Mouse (Mus musculus): ENCODE measurements at regions not wholly inside any gene's neighbourhood (a gene's known extent, or its start where the extent isn't known, plus 50 kb on each side); places are given as distances from the start of the nearest gene placed in this dataset.

DNA sequence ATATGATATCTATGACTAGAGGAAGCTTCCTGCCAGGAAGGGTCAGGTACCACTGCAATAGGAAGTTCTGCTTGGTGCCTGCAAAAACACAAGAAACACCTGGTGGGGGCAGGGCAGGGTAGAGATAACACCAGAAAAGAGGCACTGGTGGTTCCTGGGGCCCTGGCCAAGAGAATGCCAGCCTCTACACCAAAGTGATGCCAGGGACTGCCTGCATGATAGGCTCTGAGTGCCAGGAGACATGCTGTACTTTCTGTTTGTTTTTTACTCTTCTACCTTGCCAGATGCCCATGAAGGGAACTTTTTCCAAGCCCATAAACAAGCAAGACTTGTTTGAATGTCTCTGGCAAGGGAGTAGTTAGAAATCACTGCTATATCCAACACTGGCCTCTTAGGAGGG, 812.9 kb upstream of the 4930452B06Rik start:
- TF ChIP-seq CTCF (conservative IDR thresholded peaks at IDR 0.05 in 1 of 2, IDR thresholded peaks at IDR 0.05 in 1 of 2; ENCODE audit: low read depth in 2 of 2, low read length in 2 of 2) (no peak), NRF1 (IDR thresholded peaks at IDR 0.05; ENCODE audit: low read depth, low read length) (no peak), ZC3H11A (IDR thresholded peaks at IDR 0.05; ENCODE audit: low read depth, low read length) (no peak), SMC3 (IDR thresholded peaks at IDR 0.05; ENCODE audit: low read depth, low read length) (no peak), CHD1 (IDR thresholded peaks at IDR 0.05; ENCODE audit: low read depth, low read length) (no peak)
